Mouse (Mus musculus) layer of hippocampus, postnatal 25 days (tissue): ENCODE results near the gene Abcg2. TPM values are rescaled to one million over a fixed set of nuclear protein-coding genes. Genes with fewer than 3 reads are reported as not detected.

Experiments
- DNase-seq, 2 experiments: peaks; one replicate each; pipeline ENCODE4 v3.0.0; 2022; ENCODE audit warnings: mixed read lengths in 2 of 2, low spot score in 1 of 2; ENCODE audit errors: extremely low spot score in 1 of 2
- total RNA-seq, 2 experiments: library from RNA; stranded (reverse); gene quantifications; 2 replicates each; pipeline ENCODE4 v1.2.3; 2021

Gene Abcg2
- total RNA-seq, 2 experiments from 2014 or later, result 17.7 to 18.6 TPM

- no peak for DNase-seq
Measured at GRCm38 (mm10) chr6:58632419-58632818, 48.1 kb downstream of the Abcg2 start.

- DNase-seq, result no peak
Measured at GRCm38 (mm10) chr6:58633731-58634130, 49.4 kb downstream of the Abcg2 start.

- DNase-seq, result no peak
Measured at GRCm38 (mm10) chr6:58638566-58638965, 54.2 kb downstream of the Abcg2 start.

- no peak for DNase-seq
Measured at GRCm38 (mm10) chr6:58639391-58639790, 55.1 kb downstream of the Abcg2 start.

GRCm38 (mm10) chr6:58640333-58641018, 56.2 kb downstream of the Abcg2 start:
- peak; percentile 54 to 64 for DNase-seq

DNA sequence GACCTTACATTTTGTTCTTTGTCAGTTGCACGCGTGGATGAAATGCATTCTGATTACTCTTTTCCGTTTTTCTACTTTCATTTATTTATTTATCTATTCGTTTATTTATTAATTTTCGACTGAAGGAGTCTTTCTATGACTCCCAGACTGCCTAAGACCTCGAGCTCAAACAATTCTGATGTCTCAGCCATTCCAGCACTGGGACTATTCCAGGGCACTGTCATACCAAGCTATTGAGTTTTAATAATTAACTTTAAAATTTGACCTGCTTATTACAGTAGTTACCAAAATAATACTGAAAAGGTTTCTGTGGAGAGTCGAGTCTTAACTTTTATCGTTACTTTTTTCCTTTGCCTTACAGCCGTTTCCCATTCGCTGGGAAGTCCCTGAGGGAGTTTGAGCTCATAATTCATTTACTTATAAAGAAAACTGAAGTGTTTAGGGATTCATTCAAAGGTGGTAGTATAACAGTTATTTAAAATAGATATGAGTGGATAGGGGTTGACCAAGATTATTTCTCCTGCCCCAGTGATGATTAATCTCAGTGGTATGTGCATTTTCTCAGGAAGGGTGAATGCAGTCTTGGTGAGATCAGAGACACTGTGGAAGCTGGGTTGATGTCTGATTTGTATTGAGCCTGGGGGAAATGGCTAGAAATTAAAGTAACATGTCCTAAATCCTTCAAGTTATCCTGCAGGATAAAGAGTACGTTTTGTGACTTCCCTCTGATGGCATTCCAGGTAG, 56.9 kb downstream of the Abcg2 start:
- DNase-seq, result no peak

- DNase-seq, result no peak
Measured at GRCm38 (mm10) chr6:58642191-58642590, 57.9 kb downstream of the Abcg2 start.

DNA sequence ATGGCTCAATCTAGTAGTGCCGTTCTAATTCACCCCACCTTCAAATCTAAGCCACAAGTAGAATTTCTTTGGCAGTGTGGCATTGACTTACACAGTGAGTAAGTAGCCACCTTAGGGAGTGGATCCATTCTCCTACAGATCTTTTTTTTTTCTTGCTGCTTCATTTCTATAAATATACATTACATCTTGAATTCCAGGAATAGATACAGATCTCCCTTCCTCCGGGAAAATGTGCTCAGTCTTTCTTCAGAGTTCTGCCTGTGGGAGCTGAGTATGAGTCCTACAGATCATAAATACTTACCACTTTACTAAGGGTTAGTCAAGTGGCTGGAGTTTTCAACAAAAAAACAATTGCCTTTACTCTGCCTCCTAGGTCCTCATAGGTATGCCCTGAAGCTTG, 60.3 kb downstream of the Abcg2 start:
- no peak for DNase-seq

- DNase-seq, result no peak
Measured at GRCm38 (mm10) chr6:58648100-58648749, 63.9 kb downstream of the Abcg2 start.

- no peak for DNase-seq
Measured at GRCm38 (mm10) chr6:58650136-58650535, 65.8 kb downstream of the Abcg2 start.

DNA sequence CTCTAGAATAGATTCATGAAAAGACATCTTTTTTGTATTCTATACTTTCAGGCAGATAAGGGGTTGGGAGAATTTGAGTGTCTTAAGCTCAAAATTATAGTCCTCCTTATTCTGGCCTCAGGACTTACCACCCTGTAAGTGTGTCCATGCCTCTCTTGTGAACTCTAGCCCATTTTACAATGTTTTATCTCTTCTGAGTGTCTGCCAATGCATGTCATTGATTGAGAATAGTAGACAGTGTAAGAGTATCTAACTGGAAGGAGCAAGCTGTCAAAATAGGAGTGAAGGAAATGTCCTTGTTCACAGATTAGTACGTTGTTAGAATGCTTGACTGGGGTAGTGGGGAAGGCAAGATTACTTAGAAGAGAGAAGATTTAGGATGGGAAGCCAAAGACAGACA, 66.7 kb downstream of the Abcg2 start:
- DNase-seq, result no peak

GRCm38 (mm10) chr6:58660951-58661575, 76.7 kb downstream of the Abcg2 start:
- DNase-seq, result no peak

- no peak for DNase-seq
Measured at GRCm38 (mm10) chr6:58677802-58678201, 93.5 kb downstream of the Abcg2 start.

DNA sequence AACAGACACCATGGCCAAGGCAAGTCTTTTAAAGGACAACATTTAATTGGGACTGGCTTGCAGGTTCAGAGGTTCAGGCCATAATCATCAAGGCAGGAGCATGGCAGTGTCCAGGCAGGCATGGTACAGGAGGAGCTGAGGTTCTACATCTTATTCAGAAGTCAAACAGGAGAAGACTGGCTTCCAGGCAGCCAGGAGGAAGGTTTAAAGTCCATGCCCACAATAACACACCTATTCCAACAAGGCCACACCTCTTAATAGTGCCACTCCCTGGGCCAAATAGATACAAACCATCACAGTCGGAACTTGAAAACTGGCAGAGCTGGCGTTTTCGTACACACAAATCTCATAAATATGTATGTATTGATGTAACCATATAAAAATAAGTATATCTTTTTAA, 94.2 kb downstream of the Abcg2 start:
- no peak for DNase-seq

DNA sequence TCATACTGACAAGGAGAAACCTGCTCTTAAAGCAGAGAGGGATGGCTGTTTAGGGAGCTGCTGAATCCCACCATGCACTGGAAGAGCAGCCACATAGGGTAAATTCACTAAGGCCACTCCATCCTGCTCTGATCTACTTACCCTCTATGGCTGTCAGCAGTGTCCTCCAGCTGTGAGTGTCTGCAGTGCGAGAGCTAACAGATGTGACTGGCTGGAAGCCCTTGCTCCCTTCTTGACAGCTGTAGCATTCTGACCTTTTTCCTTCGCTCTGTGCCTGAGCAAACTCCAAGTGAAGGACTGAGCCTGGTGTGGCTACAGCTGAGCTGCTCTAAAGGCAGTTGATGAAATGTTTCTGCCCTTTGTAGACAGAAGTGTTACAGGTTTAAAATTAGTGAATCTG, 107.3 kb downstream of the Abcg2 start:
- DNase-seq, result no peak

- DNase-seq, result no peak
Measured at GRCm38 (mm10) chr6:58694257-58694656, 109.9 kb downstream of the Abcg2 start.

DNA sequence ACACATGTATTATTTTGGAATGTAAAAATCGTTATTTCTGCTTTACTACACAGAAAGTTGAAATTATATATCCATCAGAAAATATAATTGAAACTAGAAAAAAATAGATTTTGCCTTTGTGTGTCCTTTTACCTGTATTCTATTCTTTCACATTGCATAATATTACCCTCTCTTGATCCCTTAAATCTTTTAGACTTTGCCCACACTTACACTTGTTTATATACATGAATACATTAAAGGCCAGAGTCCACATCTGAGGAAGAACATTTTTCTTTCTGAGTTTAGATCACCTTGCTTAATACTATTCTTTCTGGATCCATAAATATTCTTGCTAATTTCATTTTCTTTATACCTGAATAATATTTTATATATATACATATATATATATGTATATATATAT, 110.4 kb downstream of the Abcg2 start:
- no peak for DNase-seq

GRCm38 (mm10) chr6:58710369-58710768, 126.0 kb downstream of the Abcg2 start:
- no peak for DNase-seq

GRCm38 (mm10) chr6:58711909-58712308, 127.6 kb downstream of the Abcg2 start:
- no peak for DNase-seq

GRCm38 (mm10) chr6:58733851-58734250, 149.5 kb downstream of the Abcg2 start:
- no peak for DNase-seq

- DNase-seq, result no peak
Measured at GRCm38 (mm10) chr6:58735090-58735489, 150.8 kb downstream of the Abcg2 start.
